Mouse (Mus musculus) heart, embryonic 13.5 days (tissue): ENCODE measurements around the gene Epha1. TPM values are rescaled to one million over a fixed set of nuclear protein-coding genes. Genes with fewer than 3 reads are reported as not detected.

Experiments used
- ATAC-seq: fragments of 200-750 bp; cut with Nextera tagmentation; 2 replicates; pipeline ENCODE4 v1.8.0; 2017; ENCODE audit warnings: moderate TSS enrichment; ENCODE audit not compliant: insufficient number of reproducible peaks, low FRiP score, low TSS enrichment; ENCODE audit errors: extremely low read depth
- H3K27ac ChIP-seq: fragments of 300-500 bp; sonication (generic); replicated peaks from 2 replicates; pipeline ENCODE4 v1.5.1; 2015; ENCODE audit warnings: moderate library complexity, mild to moderate bottlenecking, inconsistent platforms
- H3K27me3 ChIP-seq: fragments of 300-500 bp; sonication (generic); replicated peaks from 2 replicates; pipeline ENCODE4 v1.6.1; 2015; ENCODE audit warnings: mild to moderate bottlenecking, inconsistent platforms
- H3K36me3 ChIP-seq: fragments of 300-500 bp; sonication (generic); 2 replicates; pipeline ENCODE4 v1.6.1; 2015; ENCODE audit warnings: mild to moderate bottlenecking, inconsistent platforms
- H3K4me1 ChIP-seq: fragments of 300-500 bp; sonication (generic); 2 replicates; pipeline ENCODE4 v1.6.1; 2015; ENCODE audit warnings: inconsistent platforms
- H3K4me2 ChIP-seq: fragments of 300-500 bp; sonication (generic); 2 replicates; pipeline ENCODE4 v1.6.1; 2015; ENCODE audit warnings: inconsistent platforms, mild to moderate bottlenecking, moderate library complexity
- H3K4me3 ChIP-seq: fragments of 300-500 bp; sonication (generic); 2 replicates; pipeline ENCODE4 v1.5.1; 2015; ENCODE audit warnings: moderate library complexity, mild to moderate bottlenecking, inconsistent platforms
- H3K9ac ChIP-seq: fragments of 300-500 bp; sonication (generic); 2 replicates; pipeline ENCODE4 v1.6.1; 2015; ENCODE audit warnings: inconsistent platforms, mild to moderate bottlenecking, moderate library complexity
- H3K9me3 ChIP-seq: fragments of 300-500 bp; sonication (generic); 2 replicates; pipeline ENCODE4 v1.6.1; 2016; ENCODE audit warnings: inconsistent platforms
- WGBS: fragments of 180-500 bp; shearing (Covaris S2); methylation state at CpG from one replicate; pipeline ENCODE4 v1.1.7; 2015; ENCODE audit warnings: mixed read lengths; 5-methylcytosine and 5-hydroxymethylcytosine counted together
- polyA plus RNA-seq: library from polyadenylated mRNA; unstranded; fragments of >200 nt; fragmentation: Nextera tagmentation; extraction: Ambion mirVana; gene quantifications from 2 replicates; pipeline ENCODE4 v1.2.1, GENCODE M21; 2015

Gene Epha1
- polyA plus RNA-seq, 1 experiment from 2014 or later: 3.3 TPM

DNA sequence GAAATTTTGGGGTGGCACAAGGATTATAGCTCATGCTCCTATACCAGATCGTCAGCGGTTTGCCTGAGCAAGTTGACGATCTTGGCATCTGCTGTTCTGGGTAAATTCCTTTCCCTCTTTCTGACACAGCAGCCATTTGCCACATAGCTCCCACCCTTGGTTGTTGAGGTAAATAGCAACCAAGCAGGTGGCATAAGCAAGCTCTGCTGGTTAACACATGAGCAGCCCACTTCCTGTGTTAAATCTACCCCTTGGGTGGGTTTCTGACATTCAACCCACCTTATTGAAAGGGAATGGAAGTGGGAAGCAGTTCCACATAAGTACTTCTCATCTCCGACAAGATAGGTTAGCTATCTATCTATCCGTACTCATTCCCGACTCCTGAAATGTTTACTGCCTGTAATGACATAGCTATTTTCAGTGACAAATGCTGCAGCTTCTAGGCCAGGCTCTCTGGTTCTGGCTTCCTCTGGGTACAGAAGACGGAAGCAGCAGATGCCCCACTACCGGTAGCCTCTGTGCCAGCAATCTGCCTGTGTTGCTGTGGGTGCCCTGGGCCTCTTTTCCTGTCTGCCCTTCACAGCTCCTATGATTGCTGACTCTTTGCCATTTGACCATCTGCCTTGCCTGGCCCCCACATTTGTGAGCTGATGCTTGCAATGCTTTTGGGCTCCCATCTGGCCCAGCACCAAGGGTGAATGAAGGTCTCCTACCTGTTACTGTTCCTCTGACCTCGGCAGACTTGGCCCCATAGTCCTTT is 29.5 kb downstream of the Epha1 start:
- Histone ChIP-seq H3K27ac (no peak overlapping the region), H3K9ac (no peak overlapping the region), H3K9me3 (no peaks in the 10 kb centered on the region), H3K27me3 (no peaks in the 10 kb centered on the region), H3K36me3 (no peaks in the 10 kb centered on the region), H3K4me3 (no peak overlapping the region), H3K4me1 (peaks cover 5% of the 10 kb centered on the region), H3K4me2 (no peak overlapping the region)
- whole genome bisulfite sequencing: 73% methylated on average over 9 of the region's 9 CpGs
- ATAC-seq: no peak

DNA sequence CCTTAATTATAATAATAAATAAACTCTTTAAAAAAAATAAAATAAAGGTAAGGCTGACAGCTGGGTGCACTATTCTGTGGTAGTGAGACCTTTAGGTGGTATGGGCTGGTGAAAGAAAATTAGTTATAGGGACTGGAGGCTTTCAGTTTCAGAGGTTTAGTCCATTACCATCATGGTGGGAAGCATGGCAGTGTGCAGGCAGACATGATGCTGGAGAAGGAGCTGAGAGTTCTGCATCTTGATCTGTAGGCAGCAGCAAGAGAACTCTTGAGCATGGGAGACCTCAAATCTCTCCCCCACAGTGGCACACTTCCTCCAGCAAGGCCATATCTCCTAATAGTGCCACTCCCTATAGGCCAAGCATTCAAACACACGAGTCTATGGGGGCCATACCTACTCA is 30.9 kb downstream of the Epha1 start:
- no peaks in the 10 kb centered on the region for H3K36me3 ChIP-seq
- no peaks in the 10 kb centered on the region for H3K9me3 ChIP-seq

DNA sequence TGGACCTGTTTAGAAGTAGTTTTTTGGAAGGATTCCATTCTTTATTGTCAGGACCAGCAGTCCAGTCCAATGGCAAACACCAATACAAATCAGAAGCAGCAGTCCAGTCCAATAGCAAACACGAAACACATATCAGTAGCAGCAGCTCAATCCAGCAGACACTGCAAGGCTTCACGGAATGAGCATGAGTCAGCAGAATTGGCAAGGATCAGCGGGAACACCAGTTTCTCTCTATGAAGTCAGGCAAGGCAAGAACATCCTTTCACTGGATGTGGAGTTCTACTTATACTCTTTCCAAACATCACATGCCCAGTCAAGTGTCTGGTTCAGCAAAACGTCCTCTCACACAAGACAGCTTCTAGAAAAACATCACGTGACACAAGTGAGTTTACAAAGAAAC is 33.1 kb downstream of the Epha1 start:
- Histone ChIP-seq H3K4me1 (no peaks in the 10 kb centered on the region), H3K27me3 (no peaks in the 10 kb centered on the region), H3K9me3 (no peaks in the 10 kb centered on the region), H3K4me3 (no peak overlapping the region), H3K4me2 (no peak overlapping the region), H3K36me3 (no peaks in the 10 kb centered on the region), H3K9ac (no peak overlapping the region), H3K27ac (no peak overlapping the region)
- 68% methylated on average over 5 of the region's 5 CpGs for WGBS
- no peak for ATAC-seq

More for the DNA sequence above, 30.9 kb downstream of the Epha1 start:
- WGBS: 63% methylated on average over 1 of the region's 1 CpGs
- no peak overlapping the region for H3K4me2 ChIP-seq
- no peaks in the 10 kb centered on the region for H3K4me1 ChIP-seq
- H3K9ac ChIP-seq: no peak overlapping the region
- H3K27me3 ChIP-seq: no peaks in the 10 kb centered on the region
- H3K27ac ChIP-seq: no peak overlapping the region
- no peak overlapping the region for H3K4me3 ChIP-seq
- ATAC-seq: no peak

DNA sequence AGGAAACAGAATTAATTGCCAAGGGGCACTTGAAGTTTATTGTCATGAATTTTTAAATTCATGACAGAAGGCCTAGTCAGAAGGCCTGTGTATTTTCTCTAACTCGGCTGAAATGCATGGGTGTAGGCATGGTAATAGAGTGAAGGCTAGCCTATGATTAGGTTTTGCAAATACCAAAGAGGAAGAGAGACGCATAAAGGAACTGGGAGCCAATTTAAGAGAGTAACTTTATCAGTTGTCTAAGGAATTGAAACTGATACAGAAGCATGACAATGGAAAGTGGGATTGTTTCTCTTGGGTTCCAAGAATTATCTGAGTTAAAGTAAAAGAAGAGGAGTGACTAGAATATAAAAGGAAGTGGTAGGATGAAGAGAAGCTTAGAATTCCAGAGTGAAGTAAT is 33.9 kb downstream of the Epha1 start:
- no peaks in the 10 kb centered on the region for H3K4me1 ChIP-seq
- ATAC-seq: no peak
- H3K36me3 ChIP-seq: no peaks in the 10 kb centered on the region
- no peak overlapping the region for H3K9ac ChIP-seq
- no peaks in the 10 kb centered on the region for H3K27me3 ChIP-seq
- no peak overlapping the region for H3K4me3 ChIP-seq
- H3K4me2 ChIP-seq: no peak overlapping the region
- no peaks in the 10 kb centered on the region for H3K9me3 ChIP-seq
- 76% methylated on average over 2 of the region's 2 CpGs for WGBS
- H3K27ac ChIP-seq: no peak overlapping the region

DNA sequence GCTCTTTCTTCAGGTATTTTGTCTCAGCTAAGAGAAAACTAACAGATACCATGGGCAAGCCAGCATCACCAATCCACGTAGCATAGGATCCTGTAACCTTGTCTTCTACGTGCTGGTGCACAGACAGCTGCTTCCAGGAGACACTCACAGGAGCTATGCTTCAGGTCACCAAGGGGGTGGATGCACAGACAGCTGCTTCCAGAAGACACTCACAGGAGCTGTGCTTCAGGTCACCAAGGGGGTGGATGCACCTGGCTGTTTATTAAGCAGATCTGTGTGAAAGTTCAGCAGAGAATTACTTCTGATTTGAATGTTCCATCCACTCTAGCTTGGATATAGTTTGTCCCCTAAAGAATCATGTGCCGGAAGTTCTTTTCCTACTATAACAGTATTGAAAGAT is 42.1 kb downstream of the Epha1 start:
- no peak overlapping the region for H3K4me3 ChIP-seq
- H3K4me1 ChIP-seq: no peaks in the 10 kb centered on the region
- ATAC-seq: no peak
- WGBS: 84% methylated on average over 3 of the region's 3 CpGs
- H3K27ac ChIP-seq: no peak overlapping the region
- no peak overlapping the region for H3K9ac ChIP-seq
- H3K27me3 ChIP-seq: 0 out of 2 replicates have a peak, but pooled peaks cover under 1% of the 10 kb centered on the region
- H3K9me3 ChIP-seq: no peaks in the 10 kb centered on the region
- no peaks in the 10 kb centered on the region for H3K36me3 ChIP-seq
- no peak overlapping the region for H3K4me2 ChIP-seq

DNA sequence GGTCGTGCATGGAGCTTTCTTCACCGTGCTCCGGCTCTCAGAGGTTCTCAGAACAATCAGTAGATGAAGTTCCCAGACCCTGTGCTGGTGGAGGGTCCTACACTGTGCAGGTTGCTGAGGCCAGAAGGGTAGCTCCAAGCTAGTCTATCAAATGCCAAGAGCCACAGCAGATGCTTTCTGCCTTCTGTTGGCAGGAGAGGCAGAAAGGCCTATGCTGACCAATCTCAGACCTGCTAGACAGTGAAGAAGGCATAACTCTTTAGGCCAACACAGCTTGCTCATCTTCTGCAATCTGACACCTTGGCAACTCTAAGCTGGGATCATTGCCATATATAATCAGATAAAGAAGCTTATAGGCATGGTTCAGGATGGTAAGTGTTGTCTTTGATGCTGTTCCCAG is 42.9 kb downstream of the Epha1 start:
- ATAC-seq: no peak
- Histone ChIP-seq H3K9me3 (no peaks in the 10 kb centered on the region), H3K27me3 (peaks cover 7% of the 10 kb centered on the region; the same call in 1 of the 2 replicates), H3K27ac (no peak overlapping the region), H3K4me2 (no peak overlapping the region), H3K9ac (no peak overlapping the region), H3K4me3 (no peak overlapping the region), H3K4me1 (peaks cover 2% of the 10 kb centered on the region; the same call in 1 of the 2 replicates), H3K36me3 (no peaks in the 10 kb centered on the region)
- WGBS: 67% methylated on average over 3 of the region's 3 CpGs

DNA sequence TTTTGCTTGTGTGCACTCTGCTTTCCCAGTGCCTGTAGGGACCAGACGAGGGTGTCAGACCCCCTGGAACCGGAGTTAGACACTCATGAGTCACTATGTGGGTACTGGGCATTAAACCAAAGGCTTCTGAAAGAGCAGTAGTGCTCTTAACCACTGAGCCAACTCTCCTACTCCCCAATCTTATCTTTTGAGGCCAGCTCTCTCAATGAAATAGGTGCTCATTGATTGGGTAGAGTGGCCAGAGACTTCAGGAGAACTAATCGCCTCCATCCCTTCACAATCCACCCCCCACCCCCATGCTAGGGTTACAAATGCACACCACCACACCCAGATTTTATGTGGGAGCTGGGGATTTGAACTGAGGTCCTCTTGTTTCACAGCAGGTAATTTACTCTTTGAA is 44.3 kb downstream of the Epha1 start:
- Histone ChIP-seq H3K9ac (no peak overlapping the region), H3K27ac (no peak overlapping the region), H3K9me3 (no peaks in the 10 kb centered on the region), H3K4me1 (peaks cover 11% of the 10 kb centered on the region), H3K27me3 (peaks cover 21% of the 10 kb centered on the region), H3K4me3 (no peak overlapping the region), H3K36me3 (no peaks in the 10 kb centered on the region), H3K4me2 (no peak overlapping the region)
- WGBS: 64% methylated on average over 3 of the region's 3 CpGs
- no peak for ATAC-seq

DNA sequence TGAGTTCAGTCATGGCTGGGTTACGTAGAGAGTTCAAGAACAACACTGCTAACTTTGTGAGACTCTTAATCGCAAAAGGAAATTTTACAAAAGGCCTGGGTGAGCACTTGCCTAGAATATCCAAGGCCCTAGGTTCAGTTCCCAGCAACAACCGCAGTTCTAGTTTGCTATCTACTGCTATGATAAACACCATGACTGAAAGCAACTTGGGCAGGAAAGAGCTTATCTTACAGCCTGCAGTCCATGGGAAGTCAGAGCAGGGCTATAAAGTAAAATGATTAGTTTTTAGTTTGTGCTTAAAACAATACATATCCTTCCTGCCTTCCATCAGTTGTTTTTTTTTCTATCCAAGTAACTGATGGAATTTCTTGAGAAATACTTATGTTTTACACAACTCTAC is 46.6 kb downstream of the Epha1 start:
- Histone ChIP-seq H3K4me1 (peaks cover 19% of the 10 kb centered on the region), H3K9ac (no peak overlapping the region), H3K36me3 (no peaks in the 10 kb centered on the region), H3K9me3 (no peaks in the 10 kb centered on the region), H3K27ac (no peak overlapping the region), H3K4me2 (no peak overlapping the region), H3K27me3 (peaks cover 44% of the 10 kb centered on the region), H3K4me3 (no peak overlapping the region)
- no peak for ATAC-seq
- WGBS: 61% methylated on average over 3 of the region's 3 CpGs

DNA sequence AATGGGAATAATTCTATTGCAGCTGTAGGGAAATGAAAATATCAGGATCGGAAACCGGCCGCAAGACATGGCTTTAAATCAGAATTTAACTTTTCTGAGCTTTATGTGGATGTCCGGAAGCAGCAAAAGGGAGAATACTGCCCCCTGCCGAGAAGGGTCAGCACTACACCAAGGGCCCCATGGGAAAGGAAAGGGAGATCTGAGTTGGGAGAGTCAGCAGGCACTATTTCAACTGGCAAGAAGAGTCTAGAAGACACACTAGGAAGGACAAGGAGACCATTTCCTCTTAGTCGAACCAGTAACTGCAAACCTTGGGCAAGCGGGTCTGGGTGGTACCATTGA is 47.8 kb downstream of the Epha1 start:
- peaks cover 54% of the 10 kb centered on the region for H3K27me3 ChIP-seq
- H3K4me3 ChIP-seq: peak overlapping the region; percentile 67
- peak overlapping the region; percentile 67 for H3K9ac ChIP-seq
- 6% methylated on average over 7 of the region's 7 CpGs for WGBS
- no peak for ATAC-seq
- H3K4me1 ChIP-seq: peaks cover 19% of the 10 kb centered on the region
- no peak overlapping the region for H3K27ac ChIP-seq
- no peaks in the 10 kb centered on the region for H3K9me3 ChIP-seq
- peak overlapping the region; percentile 97 for H3K4me2 ChIP-seq
- no peaks in the 10 kb centered on the region for H3K36me3 ChIP-seq

DNA sequence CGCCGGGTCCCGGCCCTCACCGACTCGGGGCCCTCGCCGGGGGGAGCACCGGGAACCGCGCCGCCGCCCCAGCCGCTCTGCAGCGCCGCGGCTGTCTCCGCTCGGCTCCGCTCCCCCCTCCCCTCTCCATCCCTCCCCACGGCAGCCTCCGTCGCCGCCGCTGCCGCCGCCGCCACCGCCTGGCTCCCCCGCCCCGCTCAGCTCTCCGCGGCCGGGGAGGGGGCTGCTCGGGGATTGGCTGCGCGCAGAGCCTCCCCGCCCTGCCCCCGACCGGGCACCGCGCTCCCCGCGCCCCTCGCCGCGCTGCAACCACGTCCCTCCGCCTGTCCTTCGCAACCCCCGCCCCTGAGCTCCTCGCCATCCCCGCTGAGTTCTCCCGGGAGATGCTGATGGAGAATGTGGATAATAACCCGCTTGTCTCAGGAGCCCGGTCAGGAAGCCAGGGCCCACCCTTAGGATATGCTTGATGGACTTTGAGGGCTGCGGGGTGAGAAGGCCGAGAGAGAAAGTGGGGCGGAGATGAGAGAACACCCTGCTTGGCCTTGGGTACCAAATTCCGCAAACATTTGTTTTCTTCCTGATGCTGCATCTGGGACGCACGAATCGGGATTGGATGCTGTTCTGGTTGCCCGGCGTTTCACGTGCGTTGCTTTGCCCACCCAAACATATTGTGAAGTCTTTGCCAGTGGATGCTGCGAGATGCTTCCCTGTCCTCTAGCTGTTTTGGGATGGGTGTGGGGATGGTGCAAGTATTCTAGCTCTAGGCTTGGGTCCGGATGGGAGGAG is 48.4 kb downstream of the Epha1 start, which contains the start of gene Fam131b:
Fam131b (minus strand) TSS at position 162 of the 786 bp plus-strand sequence.
- Histone ChIP-seq H3K4me2 (peak within 1 kb of the TSS; percentile 97), H3K36me3 (no peaks in the 10 kb centered on the region), H3K9ac (peak within 1 kb of the TSS; percentile 67), H3K4me3 (peak within 1 kb of the TSS; percentile 67), H3K9me3 (no peaks in the 10 kb centered on the region), H3K27ac (no peak within 1 kb of the TSS), H3K27me3 (peaks cover 58% of the 10 kb centered on the region), H3K4me1 (peaks cover 19% of the 10 kb centered on the region)
- under 1% methylated on average over 37 of the region's 68 CpGs for WGBS
- ATAC-seq: peak; percentile 21; the same call in 1 of the 2 replicates

DNA sequence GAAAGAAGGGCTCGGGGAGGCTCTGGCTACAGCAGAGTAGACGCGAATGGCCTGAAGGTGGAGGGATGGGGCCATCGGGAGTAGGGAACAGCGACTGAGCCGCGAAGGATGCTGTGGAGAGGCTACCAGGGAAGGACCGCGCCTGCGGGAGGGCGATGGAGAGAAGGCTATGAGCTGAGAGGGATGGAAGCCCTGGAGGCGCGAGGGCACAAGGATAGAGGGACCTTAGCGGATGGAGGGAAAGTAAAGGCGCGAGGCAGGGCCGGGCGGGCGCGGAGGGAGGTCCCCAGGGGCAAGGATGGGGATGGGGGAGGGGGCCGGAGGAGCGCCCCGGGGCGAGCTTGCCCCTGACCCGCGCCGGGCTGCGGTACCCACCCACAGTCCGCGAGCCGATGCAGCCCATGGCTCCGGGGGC is 49.0 kb downstream of the Epha1 start:
- Histone ChIP-seq H3K4me2 (peak overlapping the region; percentile 97), H3K9ac (peak overlapping the region; percentile 67), H3K9me3 (no peaks in the 10 kb centered on the region), H3K27me3 (peaks cover 61% of the 10 kb centered on the region), H3K36me3 (no peaks in the 10 kb centered on the region), H3K27ac (no peak overlapping the region), H3K4me3 (peak overlapping the region; percentile 67), H3K4me1 (peaks cover 19% of the 10 kb centered on the region)
- WGBS: under 1% methylated on average over 26 of the region's 32 CpGs
- ATAC-seq: 0 out of 2 replicates have a peak, but pooled peaks have one; percentile 26
